Mouse (Mus musculus) forebrain, embryonic 14.5 days (tissue): ENCODE measurements around the gene Cabcoco1. TPM values are rescaled to one million over a fixed set of nuclear protein-coding genes. Genes with fewer than 3 reads are reported as not detected.

Experiments used
- ATAC-seq: fragments of 200-750 bp; cut with Nextera tagmentation; 2 replicates; pipeline ENCODE4 v1.8.0; 2017; ENCODE audit warnings: mild to moderate bottlenecking, moderate library complexity
- DNase-seq: peaks from one replicate; pipeline ENCODE4 v3.0.0-alpha.2; 2015; ENCODE audit warnings: low spot score
- H3K27ac ChIP-seq: fragments of 300-500 bp; sonication (generic); 2 replicates; pipeline ENCODE4 v1.5.1; 2014; ENCODE audit warnings: low read depth, mild to moderate bottlenecking, control low read depth, low read length, moderate library complexity
- H3K27me3 ChIP-seq: fragments of 300-500 bp; sonication (generic); replicated peaks from 2 replicates; pipeline ENCODE4 v1.6.1; 2014; ENCODE audit warnings: low read length, control low read depth, mixed read lengths; ENCODE audit not compliant: control insufficient read depth, insufficient read depth
- H3K36me3 ChIP-seq: fragments of 300-500 bp; sonication (generic); 2 replicates; pipeline ENCODE4 v1.6.1; 2014; ENCODE audit warnings: low read length, control low read depth; ENCODE audit not compliant: control insufficient read depth, insufficient read depth
- H3K4me1 ChIP-seq: fragments of 300-500 bp; sonication (generic); 2 replicates; pipeline ENCODE4 v1.6.1; 2014; ENCODE audit warnings: antibody characterized with exemption, low read length, control low read depth; ENCODE audit not compliant: control insufficient read depth, insufficient read depth
- H3K4me2 ChIP-seq: fragments of 300-500 bp; sonication (generic); 2 replicates; pipeline ENCODE4 v1.6.1; 2014; ENCODE audit warnings: mild to moderate bottlenecking, control low read depth, low read length
- H3K4me3 ChIP-seq: fragments of 300-500 bp; sonication (generic); 2 replicates; pipeline ENCODE4 v1.5.1; 2014; ENCODE audit warnings: low read depth, low read length, control low read depth
- H3K9ac ChIP-seq: fragments of 300-500 bp; sonication (generic); 2 replicates; pipeline ENCODE4 v1.6.1; 2014; ENCODE audit warnings: mild to moderate bottlenecking, low read length, control low read depth, moderate library complexity
- H3K9me3 ChIP-seq: fragments of 300-500 bp; sonication (generic); replicated peaks from 2 replicates; pipeline ENCODE4 v1.6.1; 2016; ENCODE audit warnings: low read length, control low read depth, mixed read lengths; ENCODE audit not compliant: control insufficient read depth
- WGBS: fragments of 180-500 bp; shearing (Covaris S2); extraction: QIAGEN DNeasy Blood & Tissue Kit; methylation state at CpG from one replicate; pipeline ENCODE4 v1.1.7; 2014; 5-methylcytosine and 5-hydroxymethylcytosine counted together
- polyA plus RNA-seq: library from polyadenylated mRNA; unstranded; fragments of >200 nt; fragmentation: Nextera tagmentation; extraction: Ambion mirVana; gene quantifications from 2 replicates; pipeline ENCODE4 v1.2.1, GENCODE M21; 2014

The Cabcoco1 gene
- polyA plus RNA-seq, 1 experiment from 2014 or later = 1.1 TPM

DNA sequence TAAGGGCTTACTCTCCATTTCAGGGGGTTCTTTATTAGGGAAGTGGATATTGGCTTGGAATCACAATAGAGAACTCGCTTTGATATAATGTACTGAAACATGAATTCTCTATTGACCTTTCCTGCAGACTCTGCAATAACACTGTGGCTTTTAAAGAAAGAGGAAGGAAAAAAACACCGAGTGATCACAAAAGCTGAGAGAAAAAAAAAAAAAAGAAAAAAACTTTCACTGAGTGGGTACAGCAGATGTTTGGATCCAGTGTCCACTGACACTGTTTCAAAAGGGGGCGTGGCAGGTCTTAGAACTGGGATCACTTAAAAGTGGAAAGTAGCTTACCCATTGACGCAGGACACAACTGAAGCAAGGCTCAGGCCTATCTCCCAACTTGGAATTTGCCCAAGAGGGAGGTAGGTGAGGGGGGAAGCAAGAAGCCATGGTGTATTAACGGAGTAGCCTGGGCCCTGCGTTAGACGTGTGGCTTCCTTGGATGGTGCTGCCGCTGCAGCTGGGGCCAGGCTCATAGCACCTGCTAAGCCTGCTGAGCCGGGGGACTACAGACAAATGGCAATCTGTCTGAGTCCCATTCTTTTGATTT lies 107.6 kb downstream of the Cabcoco1 start:
- no peak for DNase-seq
- Histone ChIP-seq H3K27me3 (no peaks in the 10 kb centered on the region), H3K9me3 (no peaks in the 10 kb centered on the region), H3K36me3 (no peaks in the 10 kb centered on the region), H3K9ac (no peak overlapping the region), H3K4me1 (no peaks in the 10 kb centered on the region), H3K4me3 (no peak overlapping the region), H3K4me2 (no peak overlapping the region), H3K27ac (no peak overlapping the region)
- ATAC-seq = no peak
- WGBS = 74% methylated on average over 9 of the region's 9 CpGs

DNA sequence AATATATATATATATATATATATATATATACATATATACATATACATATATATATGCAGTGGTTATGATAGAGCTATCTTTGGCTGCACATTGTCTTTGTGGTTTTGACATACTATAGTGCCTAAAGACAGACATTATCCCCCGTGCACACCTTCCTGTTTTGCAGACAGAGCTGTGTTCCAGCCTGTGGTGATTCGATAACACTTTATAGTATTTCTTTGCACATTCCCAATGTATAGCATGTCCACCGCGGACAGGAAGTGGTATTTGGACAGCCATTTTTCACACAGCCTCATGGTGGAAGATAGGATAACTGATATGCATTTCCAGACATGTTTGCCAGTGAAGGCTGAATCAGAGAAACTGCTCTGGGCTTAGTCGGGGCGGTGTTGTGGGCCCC lies 110.3 kb downstream of the Cabcoco1 start:
- DNase-seq (no peak), ATAC-seq (no peak)
- no peaks in the 10 kb centered on the region for H3K36me3 ChIP-seq
- H3K4me1 ChIP-seq = no peaks in the 10 kb centered on the region
- H3K27me3 ChIP-seq = no peaks in the 10 kb centered on the region
- H3K9ac ChIP-seq = no peak overlapping the region
- H3K9me3 ChIP-seq = no peaks in the 10 kb centered on the region
- H3K4me3 ChIP-seq = no peak overlapping the region
- no peak overlapping the region for H3K4me2 ChIP-seq
- H3K27ac ChIP-seq = no peak overlapping the region
- 95% methylated on average over 6 of the region's 6 CpGs for WGBS

DNA sequence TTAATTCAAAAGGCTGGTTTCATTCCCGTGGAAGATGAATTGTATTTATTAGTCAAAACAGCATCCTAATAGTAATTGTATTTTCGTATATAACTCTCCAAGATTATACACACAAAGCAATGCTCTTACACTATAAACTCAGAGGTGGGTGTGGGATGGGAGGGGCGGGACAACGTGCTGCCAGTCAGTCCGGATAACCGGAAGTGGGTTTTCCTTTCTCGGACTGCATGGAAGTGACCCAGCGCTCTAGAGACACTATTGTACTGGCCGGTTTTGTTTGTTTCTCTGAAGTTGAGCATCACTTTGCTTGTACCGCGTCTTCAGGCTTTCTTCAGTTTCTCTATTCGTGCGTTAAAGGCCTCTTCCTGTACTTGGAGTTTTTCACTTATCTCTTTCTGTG lies 110.8 kb downstream of the Cabcoco1 start:
- H3K36me3 ChIP-seq = no peaks in the 10 kb centered on the region
- no peaks in the 10 kb centered on the region for H3K9me3 ChIP-seq
- H3K27ac ChIP-seq = no peak overlapping the region
- DNase-seq = no peak
- no peaks in the 10 kb centered on the region for H3K27me3 ChIP-seq
- H3K4me1 ChIP-seq = no peaks in the 10 kb centered on the region
- ATAC-seq = no peak
- H3K4me2 ChIP-seq = no peak overlapping the region
- no peak overlapping the region for H3K4me3 ChIP-seq
- H3K9ac ChIP-seq = no peak overlapping the region
- WGBS = 91% methylated on average over 13 of the region's 13 CpGs

DNA sequence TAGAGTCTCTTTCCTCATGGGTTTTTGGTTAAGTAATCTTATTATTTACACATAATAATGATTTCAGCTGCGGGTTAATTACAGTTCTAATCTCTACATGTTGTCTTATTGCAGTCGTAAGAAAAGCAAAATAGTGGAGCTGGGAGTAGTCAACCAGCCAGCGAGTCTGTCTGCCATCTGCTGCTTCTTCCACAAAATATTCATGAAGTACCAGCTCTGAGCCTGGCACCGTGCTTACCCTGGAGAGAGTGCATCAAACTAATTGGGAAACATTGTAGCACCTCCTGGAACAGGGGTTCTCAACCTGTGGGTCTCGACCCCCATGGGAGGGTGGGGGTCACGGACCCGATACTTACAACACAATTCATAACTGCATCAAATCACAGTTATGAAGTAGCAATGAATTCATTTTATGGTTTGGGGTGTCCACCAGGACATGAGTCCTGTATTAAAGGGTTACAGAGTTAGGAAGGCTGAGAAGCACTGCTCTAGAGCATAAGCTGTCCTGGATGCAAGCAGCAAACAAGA lies 121.2 kb downstream of the Cabcoco1 start:
- Histone ChIP-seq H3K9ac (no peak overlapping the region), H3K9me3 (no peaks in the 10 kb centered on the region; the same call in 1 of the 2 replicates), H3K4me3 (no peak overlapping the region), H3K27ac (no peak overlapping the region), H3K27me3 (no peaks in the 10 kb centered on the region), H3K36me3 (no peaks in the 10 kb centered on the region), H3K4me1 (no peaks in the 10 kb centered on the region), H3K4me2 (no peak overlapping the region)
- peak; percentile 73 for DNase-seq
- ATAC-seq = peak; percentile 72; the same call in 1 of the 2 replicates
- 66% methylated on average over 7 of the region's 7 CpGs for WGBS

DNA sequence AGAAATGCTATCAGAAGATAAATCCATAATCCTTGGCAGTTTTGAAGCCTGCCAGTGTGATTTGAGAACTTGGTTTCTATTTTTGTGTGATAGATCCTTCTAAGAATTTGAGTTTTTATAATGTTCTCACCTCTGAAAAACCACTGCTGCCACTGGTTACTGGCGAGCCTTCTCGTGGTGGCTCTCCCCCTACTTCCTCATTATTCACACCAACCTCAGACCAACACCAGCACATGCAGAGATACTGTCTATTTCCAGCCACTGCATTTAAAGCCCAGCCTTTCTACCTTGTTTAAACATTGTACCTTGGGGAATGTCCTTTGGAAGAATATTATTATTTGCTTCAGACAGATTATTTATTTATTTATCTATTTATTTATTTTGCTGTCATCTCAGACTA lies 121.8 kb downstream of the Cabcoco1 start:
- H3K36me3 ChIP-seq = no peaks in the 10 kb centered on the region
- no peak for ATAC-seq
- no peaks in the 10 kb centered on the region for H3K4me1 ChIP-seq
- no peak overlapping the region for H3K4me2 ChIP-seq
- no peaks in the 10 kb centered on the region for H3K27me3 ChIP-seq
- H3K27ac ChIP-seq = no peak overlapping the region
- H3K9me3 ChIP-seq = no peaks in the 10 kb centered on the region; the same call in 1 of the 2 replicates
- no peak overlapping the region for H3K4me3 ChIP-seq
- H3K9ac ChIP-seq = no peak overlapping the region
- 70% methylated on average over 2 of the region's 2 CpGs for WGBS
- no peak for DNase-seq

DNA sequence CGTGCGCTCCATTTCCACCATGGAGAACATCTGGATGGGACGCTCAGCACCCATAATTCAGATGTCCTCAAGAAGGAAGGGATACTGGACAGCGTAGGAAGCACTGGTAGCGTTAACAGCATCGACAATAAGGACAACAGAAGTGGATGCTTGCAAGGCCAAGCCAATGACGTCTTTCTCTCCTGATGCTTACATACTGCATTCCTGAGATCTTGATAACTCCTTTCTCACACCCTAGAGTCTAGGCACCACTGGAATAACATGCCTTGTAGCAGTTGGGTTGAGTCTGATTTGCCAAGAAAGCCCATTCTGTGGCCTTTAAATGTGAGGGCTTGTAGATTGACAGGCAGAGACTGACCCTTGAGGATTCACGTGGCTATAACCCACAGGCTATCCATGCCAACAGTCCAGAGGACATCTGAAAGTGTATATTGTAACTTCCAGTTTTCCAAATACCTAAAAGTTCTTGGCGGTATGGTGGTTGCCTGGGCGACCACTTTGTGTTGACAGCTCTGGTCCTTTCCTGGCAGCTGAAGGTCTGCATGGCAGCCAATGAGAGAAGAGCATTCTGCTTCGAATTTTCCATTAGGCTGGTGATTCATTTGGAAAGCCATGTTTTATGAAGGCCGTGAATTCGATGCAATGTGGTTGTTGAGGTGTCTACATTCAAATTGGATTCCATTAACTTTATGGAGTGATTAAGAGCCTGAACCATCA lies 124.5 kb downstream of the Cabcoco1 start:
- H3K4me1 ChIP-seq = no peaks in the 10 kb centered on the region
- H3K36me3 ChIP-seq = no peaks in the 10 kb centered on the region
- 93% methylated on average over 13 of the region's 13 CpGs for WGBS
- H3K27me3 ChIP-seq = no peaks in the 10 kb centered on the region
- no peaks in the 10 kb centered on the region; the same call in 1 of the 2 replicates for H3K9me3 ChIP-seq
- DNase-seq (no peak), ATAC-seq (no peak)
- H3K27ac ChIP-seq = no peak overlapping the region
- no peak overlapping the region for H3K4me2 ChIP-seq
- no peak overlapping the region for H3K4me3 ChIP-seq
- H3K9ac ChIP-seq = no peak overlapping the region

DNA sequence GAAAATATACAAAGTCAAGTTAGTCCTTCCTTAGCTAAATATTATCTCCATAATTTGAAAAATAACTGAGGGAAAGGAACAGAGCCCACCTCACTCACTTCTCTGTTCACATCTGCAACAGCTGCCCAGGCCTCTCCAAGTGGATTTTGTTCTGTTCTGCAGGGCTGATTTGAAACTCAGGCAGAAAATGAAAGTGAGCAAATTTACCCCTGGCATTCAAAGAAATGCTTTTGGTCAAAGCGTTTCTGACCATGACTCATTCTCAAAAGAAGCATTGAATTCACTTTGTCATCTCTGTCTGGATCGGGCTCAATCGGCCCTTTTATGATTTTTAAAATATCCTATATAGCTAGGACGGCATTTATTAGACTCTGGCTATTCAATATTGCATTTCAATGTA lies 135.8 kb downstream of the Cabcoco1 start:
- Histone ChIP-seq H3K27ac (no peak overlapping the region), H3K4me1 (no peaks in the 10 kb centered on the region), H3K4me2 (no peak overlapping the region), H3K36me3 (no peaks in the 10 kb centered on the region), H3K27me3 (no peaks in the 10 kb centered on the region), H3K9ac (no peak overlapping the region), H3K9me3 (no peaks in the 10 kb centered on the region), H3K4me3 (no peak overlapping the region)
- 85% methylated on average over 4 of the region's 4 CpGs for WGBS
- DNase-seq (no peak), ATAC-seq (no peak)

DNA sequence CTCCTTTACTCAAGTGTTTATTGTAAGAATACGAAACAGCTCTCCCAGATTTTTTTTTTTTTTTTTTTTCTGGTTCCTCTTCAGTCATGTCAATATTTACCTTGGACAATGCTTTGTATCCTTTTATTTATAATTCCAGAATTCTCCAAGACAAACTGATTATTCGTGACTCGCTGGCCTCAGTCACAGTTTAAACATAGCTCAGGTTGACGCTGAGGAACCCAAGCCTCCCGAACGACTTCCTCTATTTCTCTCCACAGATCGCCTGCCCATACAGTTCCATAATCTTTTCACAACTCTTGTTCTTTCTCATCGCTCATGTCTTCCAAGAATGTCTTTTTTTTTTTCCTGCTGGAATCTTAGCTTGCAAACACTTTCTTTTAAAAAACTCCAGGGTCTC lies 144.9 kb downstream of the Cabcoco1 start:
- 85% methylated on average over 8 of the region's 8 CpGs for WGBS
- ATAC-seq = no peak

DNA sequence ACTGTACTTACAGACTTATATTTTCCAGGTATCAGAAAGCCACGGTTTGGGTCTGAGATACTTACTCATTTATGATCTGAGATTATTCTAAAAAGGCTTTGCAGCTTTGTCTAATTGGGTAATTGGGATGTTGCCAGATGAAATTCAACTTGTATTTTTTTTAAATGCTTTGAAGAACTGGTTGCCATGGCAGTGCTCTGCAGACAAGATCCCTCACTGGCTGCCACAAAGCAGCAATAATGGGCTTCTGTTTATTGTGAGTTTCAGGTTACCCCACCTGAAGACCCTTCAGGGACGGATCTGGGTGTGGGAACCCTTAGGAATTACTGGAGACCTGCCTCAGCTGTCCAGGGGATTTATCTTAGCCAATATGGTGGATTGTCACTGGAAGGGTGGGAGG lies 145.6 kb downstream of the Cabcoco1 start:
- Histone ChIP-seq H3K27me3 (no peaks in the 10 kb centered on the region), H3K4me1 (no peaks in the 10 kb centered on the region), H3K27ac (no peak overlapping the region; the same call in 1 of the 2 replicates), H3K9ac (no peak overlapping the region), H3K4me3 (no peak overlapping the region), H3K9me3 (peaks cover 3% of the 10 kb centered on the region; the same call in 1 of the 2 replicates), H3K36me3 (no peaks in the 10 kb centered on the region), H3K4me2 (no peak overlapping the region)
- WGBS = 36% methylated on average over 2 of the region's 2 CpGs
- ATAC-seq = no peak
- DNase-seq = peak; percentile 61

More for the DNA sequence above, 144.9 kb downstream of the Cabcoco1 start:
- no peak overlapping the region for H3K9ac ChIP-seq
- H3K9me3 ChIP-seq = peaks cover 3% of the 10 kb centered on the region; the same call in 1 of the 2 replicates
- no peak for DNase-seq
- no peak overlapping the region for H3K4me2 ChIP-seq
- H3K27me3 ChIP-seq = no peaks in the 10 kb centered on the region
- H3K27ac ChIP-seq = no peak overlapping the region
- no peaks in the 10 kb centered on the region for H3K36me3 ChIP-seq
- no peaks in the 10 kb centered on the region for H3K4me1 ChIP-seq
- no peak overlapping the region for H3K4me3 ChIP-seq
